Mouse (Mus musculus) liver, embryonic 14.5 days (tissue): ENCODE data around the gene Icam5.

Experiments used
- CTCF ChIP-seq: IDR thresholded peaks from 2 replicates; pipeline ENCODE4 v1.5.1; 2016; ENCODE audit warnings: antibody characterized with exemption, low read depth, control low read depth
- EP300 ChIP-seq: IDR thresholded peaks from 2 replicates; pipeline ENCODE4 v1.6.1; 2016; ENCODE audit warnings: antibody characterized with exemption, low read depth

GRCm38 (mm10) chr9:21036161-21036560 lies 4.3 kb downstream of the Icam5 start:
- TF ChIP-seq CTCF (no peak), EP300 (no peak)
